Mouse (Mus musculus) embryonic facial prominence, embryonic 11.5 days (tissue): ENCODE data around the gene Zmynd8. TPM values are rescaled to one million over a fixed set of nuclear protein-coding genes. Genes with fewer than 3 reads are reported as not detected.

Experiments
- ATAC-seq: fragments of 200-750 bp; cut with Nextera tagmentation; replicated peaks from 2 replicates; pipeline ENCODE4 v1.8.0; 2017; ENCODE audit warnings: low read depth; ENCODE audit not compliant: insufficient number of reproducible peaks, low FRiP score, low TSS enrichment
- DNase-seq: peaks from one replicate; pipeline ENCODE4 v3.0.0-alpha.2; 2015; ENCODE audit warnings: low spot score
- H3K27ac ChIP-seq: fragments of 300-500 bp; sonication (generic); replicated peaks from 2 replicates; pipeline ENCODE4 v1.5.1; 2014; ENCODE audit warnings: mild to moderate bottlenecking, low read depth, low read length, control low read depth
- H3K27me3 ChIP-seq: fragments of 300-500 bp; sonication (generic); 2 replicates; pipeline ENCODE4 v1.6.1; 2014; ENCODE audit warnings: mild to moderate bottlenecking, low read length, moderate library complexity, mixed read lengths; ENCODE audit not compliant: control insufficient read depth, insufficient read depth
- H3K36me3 ChIP-seq: fragments of 300-500 bp; sonication (generic); replicated peaks from 2 replicates; pipeline ENCODE4 v1.6.1; 2014; ENCODE audit warnings: low read depth, mild to moderate bottlenecking, low read length, moderate library complexity, mixed read lengths; ENCODE audit not compliant: control insufficient read depth, insufficient read depth
- H3K4me1 ChIP-seq: fragments of 300-500 bp; sonication (generic); 2 replicates; pipeline ENCODE4 v1.6.1; 2014; ENCODE audit warnings: low read length, mixed read lengths; ENCODE audit not compliant: control insufficient read depth, insufficient read depth
- H3K4me2 ChIP-seq: fragments of 300-500 bp; sonication (generic); 2 replicates; pipeline ENCODE4 v1.6.1; 2014; ENCODE audit warnings: low read depth, mild to moderate bottlenecking, control low read depth, low read length, moderate library complexity
- H3K4me3 ChIP-seq: fragments of 300-500 bp; sonication (generic); 2 replicates; pipeline ENCODE4 v1.5.1; 2014; ENCODE audit warnings: low read depth, low read length, control low read depth
- H3K9ac ChIP-seq: fragments of 300-500 bp; sonication (generic); replicated peaks from 2 replicates; pipeline ENCODE4 v1.6.1; 2014; ENCODE audit warnings: mild to moderate bottlenecking, control low read depth, low read length
- H3K9me3 ChIP-seq: fragments of 300-500 bp; sonication (generic); replicated peaks from 2 replicates; pipeline ENCODE4 v1.6.1; 2016; ENCODE audit warnings: mild to moderate bottlenecking, low read length, inconsistent platforms, mixed read lengths; ENCODE audit not compliant: control insufficient read depth
- WGBS: fragments of 180-500 bp; shearing (Covaris S2); extraction: QIAGEN DNeasy Blood & Tissue Kit; methylation state at CpG from one replicate; pipeline ENCODE4 v1.1.7; 2014; 5-methylcytosine and 5-hydroxymethylcytosine counted together
- polyA plus RNA-seq: library from polyadenylated mRNA; unstranded; fragments of >200 nt; fragmentation: Nextera tagmentation; extraction: Ambion mirVana; gene quantifications from 2 replicates; pipeline ENCODE4 v1.2.1, GENCODE M21; 2014

Zmynd8 gene
- polyA plus RNA-seq, 1 experiment from 2014 or later: 36.8 TPM

DNA sequence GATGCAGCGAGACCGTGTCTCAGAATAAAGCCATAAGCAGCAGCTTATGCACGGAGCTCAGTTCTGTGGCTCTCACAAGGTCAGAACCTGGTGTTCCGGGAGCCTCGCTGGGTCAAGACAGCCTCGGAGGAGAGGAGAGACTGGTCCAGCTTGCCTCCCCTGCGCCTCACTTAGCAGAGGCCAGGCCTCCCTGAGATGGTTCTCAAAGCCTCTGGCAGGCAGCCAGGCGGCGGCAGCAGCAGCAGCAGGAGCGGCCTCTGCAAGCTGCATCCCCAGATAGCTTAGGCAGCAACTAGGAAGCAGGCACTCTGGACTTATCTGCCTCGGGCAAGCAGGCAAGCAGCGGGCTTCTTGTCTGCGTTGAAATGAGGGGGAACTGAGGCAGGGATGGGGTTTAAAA, 10.4 kb downstream of the Zmynd8 start:
- ATAC-seq (no peak; the same call in 1 of the 2 replicates), DNase-seq (peak; percentile 81)
- Histone ChIP-seq H3K4me3 (no peak overlapping the region), H3K27ac (peak overlapping the region; percentile 95), H3K4me1 (peaks cover 35% of the 10 kb centered on the region), H3K9ac (peak overlapping the region; percentile 45), H3K4me2 (no peak overlapping the region), H3K36me3 (no peaks in the 10 kb centered on the region), H3K27me3 (no peaks in the 10 kb centered on the region), H3K9me3 (no peaks in the 10 kb centered on the region)
- 16% methylated on average over 13 of the region's 13 CpGs for WGBS

DNA sequence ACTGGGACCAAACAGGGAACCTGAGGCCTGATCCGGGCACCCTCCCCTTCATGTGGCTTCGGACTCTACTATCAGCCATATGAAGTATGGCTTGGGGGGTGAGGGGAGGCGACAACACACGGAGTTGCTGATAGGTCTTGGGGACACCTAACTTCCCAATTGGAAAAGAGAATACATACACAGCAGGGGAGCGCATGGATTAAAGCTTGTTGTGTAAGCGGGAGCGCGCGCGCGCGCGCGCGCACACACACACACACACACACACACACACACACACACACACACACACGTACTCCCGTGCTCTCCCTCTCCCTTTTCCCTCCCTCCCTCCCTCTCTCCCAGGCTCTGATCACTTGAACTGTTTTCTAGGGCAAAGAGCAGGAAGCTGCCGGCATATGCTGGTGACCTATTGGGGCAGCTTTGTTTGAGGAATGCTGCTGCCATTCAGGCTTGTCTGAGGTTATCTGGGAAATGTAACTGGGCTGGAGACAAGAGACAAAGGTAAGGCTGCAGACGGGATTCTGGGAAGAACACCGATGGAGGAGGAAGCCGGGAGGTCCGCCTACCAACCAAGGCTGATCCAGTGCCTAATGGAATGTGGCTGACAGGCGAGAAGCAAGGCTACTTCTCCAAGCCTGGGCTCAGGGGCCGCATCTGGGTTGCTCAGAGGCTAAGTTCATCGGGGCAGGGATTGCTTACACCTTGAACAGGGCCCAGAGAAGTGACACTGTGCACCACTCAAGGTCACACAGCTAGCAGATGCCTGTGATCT, 11.8 kb downstream of the Zmynd8 start:
- DNase-seq: peak; percentile 67
- Histone ChIP-seq H3K4me1 (peaks cover 41% of the 10 kb centered on the region), H3K36me3 (no peaks in the 10 kb centered on the region), H3K27me3 (no peaks in the 10 kb centered on the region), H3K9me3 (no peaks in the 10 kb centered on the region), H3K4me3 (no peak overlapping the region), H3K9ac (peak overlapping the region; percentile 37), H3K4me2 (no peak overlapping the region), H3K27ac (peak overlapping the region; percentile 95)
- ATAC-seq: no peak
- 6% methylated on average over 23 of the region's 25 CpGs for WGBS

DNA sequence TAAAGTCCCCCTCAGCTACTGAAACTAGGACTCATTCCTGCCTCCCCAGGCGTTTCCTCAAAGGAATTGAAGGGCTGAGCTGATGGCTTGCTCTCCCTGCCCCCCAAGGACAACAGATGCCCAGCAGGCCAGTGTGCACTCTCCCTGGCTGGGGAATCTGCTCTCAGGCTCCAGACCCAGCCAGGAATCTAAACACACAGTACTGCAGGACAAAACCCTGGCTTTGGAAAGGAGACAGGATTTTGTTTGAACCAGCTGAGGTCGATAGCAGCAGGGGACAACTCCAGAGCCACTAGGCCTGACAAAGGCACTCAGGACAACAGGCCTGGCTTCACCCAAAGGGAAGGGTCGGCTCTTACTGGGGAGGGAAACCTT, 12.3 kb downstream of the Zmynd8 start:
- Histone ChIP-seq H3K9me3 (no peaks in the 10 kb centered on the region), H3K4me3 (no peak overlapping the region), H3K27me3 (no peaks in the 10 kb centered on the region), H3K27ac (peak overlapping the region; percentile 95), H3K4me1 (peaks cover 45% of the 10 kb centered on the region), H3K36me3 (no peaks in the 10 kb centered on the region), H3K9ac (peak overlapping the region; percentile 37), H3K4me2 (no peak overlapping the region)
- DNase-seq (peak; percentile 54), ATAC-seq (no peak)
- 2% methylated on average over 3 of the region's 3 CpGs for WGBS

DNA sequence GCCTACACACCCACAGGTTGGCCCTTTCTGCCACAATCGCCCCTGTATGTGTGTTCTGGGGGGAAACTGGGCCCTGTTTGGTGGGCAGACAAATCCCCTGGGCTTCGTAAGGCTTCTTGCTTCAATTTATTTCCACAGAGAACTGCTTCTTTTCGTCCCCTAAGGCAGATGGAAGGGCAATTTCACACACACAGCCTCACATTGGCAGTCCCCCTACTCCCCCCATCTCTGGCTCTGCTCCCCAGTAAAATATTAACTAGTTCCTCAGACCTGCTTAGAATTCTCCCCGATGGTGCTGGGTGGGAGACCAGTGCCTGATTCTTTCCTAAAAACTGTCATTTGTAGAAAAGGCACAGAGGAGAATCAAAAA, 12.9 kb downstream of the Zmynd8 start:
- Histone ChIP-seq H3K4me3 (no peak overlapping the region), H3K27me3 (no peaks in the 10 kb centered on the region), H3K9me3 (no peaks in the 10 kb centered on the region), H3K4me2 (peak overlapping the region; percentile 11; the same call in 1 of the 2 replicates), H3K4me1 (peaks cover 45% of the 10 kb centered on the region), H3K36me3 (no peaks in the 10 kb centered on the region), H3K9ac (peak overlapping the region; percentile 66), H3K27ac (peak overlapping the region; percentile 95)
- DNase-seq (no peak), ATAC-seq (no peak)
- WGBS: 22% methylated on average over 4 of the region's 4 CpGs

DNA sequence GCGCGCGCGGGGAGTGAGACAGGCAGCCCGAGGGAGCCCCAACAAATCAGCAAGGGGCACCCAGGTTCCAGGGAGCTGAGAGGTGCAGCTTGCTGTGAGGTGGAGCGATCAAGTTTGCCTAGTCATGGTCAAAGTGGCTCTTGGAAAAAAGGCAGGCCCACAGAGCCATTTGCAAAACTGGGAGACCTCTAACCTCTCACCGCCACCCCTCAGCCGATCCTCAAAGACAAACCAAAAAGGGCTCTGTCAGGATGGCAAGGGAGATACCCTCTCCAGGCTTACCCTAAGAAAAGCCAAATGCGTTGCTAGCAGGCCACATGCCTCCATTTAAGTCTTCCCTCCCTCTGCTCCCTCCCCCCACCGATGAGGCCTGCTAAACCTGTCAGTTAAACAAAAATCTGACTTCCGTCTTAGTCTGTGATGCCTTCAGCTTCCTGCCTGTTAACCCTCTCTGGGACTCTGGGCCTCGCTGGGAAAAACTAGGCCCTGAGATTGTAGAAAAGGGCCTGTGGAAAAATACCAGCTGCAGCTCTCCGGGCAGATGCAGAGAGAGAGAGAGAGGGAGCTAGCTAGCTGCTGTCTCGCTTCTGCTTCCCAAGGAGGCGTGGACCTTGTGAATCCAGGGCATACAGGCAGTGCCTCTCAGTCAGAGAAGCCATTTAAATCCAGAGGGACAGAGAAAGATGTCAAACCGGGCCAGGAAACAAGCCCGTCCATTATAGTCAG, 13.4 kb downstream of the Zmynd8 start:
- ATAC-seq: peak; percentile 25; the same call in 1 of the 2 replicates
- Histone ChIP-seq H3K4me2 (peak overlapping the region; percentile 17), H3K4me3 (no peak overlapping the region), H3K9ac (peak overlapping the region; percentile 66), H3K9me3 (no peaks in the 10 kb centered on the region), H3K27ac (peak overlapping the region; percentile 95), H3K36me3 (no peaks in the 10 kb centered on the region), H3K4me1 (peaks cover 49% of the 10 kb centered on the region), H3K27me3 (no peaks in the 10 kb centered on the region)
- 5% methylated on average over 13 of the region's 17 CpGs for WGBS
- DNase-seq: peak; percentile 79

DNA sequence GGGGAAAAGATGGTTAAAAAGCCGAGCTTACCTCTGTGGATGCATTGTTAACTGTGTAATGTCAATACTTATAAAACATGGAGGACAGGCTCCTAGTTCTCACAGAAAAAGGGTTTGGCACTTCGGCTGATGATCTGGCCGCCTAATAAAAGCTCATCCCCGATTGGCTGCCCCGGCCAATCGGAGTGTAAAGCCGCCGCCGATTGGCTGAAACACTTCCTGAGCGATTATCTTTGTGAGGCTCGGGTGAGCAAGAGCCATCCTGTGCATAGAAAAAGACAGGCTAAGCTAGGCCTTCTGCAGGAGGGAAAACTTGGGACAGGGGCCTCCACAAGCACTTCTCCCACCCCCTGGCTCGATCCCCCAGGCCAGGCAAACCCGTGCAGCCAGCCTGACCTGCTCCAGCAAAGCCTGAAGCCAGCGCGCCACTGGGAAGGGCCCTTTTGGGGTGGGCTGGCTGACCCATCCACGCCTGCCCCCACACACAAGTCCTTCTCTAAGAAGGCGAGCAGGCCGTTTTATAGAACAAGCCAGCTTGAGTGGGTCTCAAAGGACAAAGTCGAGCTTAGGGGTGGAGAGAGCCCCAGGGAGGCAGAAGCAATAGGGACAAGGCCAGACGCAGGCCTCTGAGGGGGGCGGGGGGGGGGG, 14.1 kb downstream of the Zmynd8 start:
- DNase-seq (peak; percentile 95), ATAC-seq (peak; percentile 45)
- no peaks in the 10 kb centered on the region for H3K27me3 ChIP-seq
- no peaks in the 10 kb centered on the region for H3K9me3 ChIP-seq
- 5% methylated on average over 20 of the region's 21 CpGs for WGBS
- peak overlapping the region; percentile 95 for H3K27ac ChIP-seq
- no peaks in the 10 kb centered on the region for H3K36me3 ChIP-seq
- H3K4me3 ChIP-seq: peak overlapping the region; percentile 33
- peak overlapping the region; percentile 69 for H3K4me2 ChIP-seq
- H3K4me1 ChIP-seq: peaks cover 56% of the 10 kb centered on the region
- peak overlapping the region; percentile 76 for H3K9ac ChIP-seq

DNA sequence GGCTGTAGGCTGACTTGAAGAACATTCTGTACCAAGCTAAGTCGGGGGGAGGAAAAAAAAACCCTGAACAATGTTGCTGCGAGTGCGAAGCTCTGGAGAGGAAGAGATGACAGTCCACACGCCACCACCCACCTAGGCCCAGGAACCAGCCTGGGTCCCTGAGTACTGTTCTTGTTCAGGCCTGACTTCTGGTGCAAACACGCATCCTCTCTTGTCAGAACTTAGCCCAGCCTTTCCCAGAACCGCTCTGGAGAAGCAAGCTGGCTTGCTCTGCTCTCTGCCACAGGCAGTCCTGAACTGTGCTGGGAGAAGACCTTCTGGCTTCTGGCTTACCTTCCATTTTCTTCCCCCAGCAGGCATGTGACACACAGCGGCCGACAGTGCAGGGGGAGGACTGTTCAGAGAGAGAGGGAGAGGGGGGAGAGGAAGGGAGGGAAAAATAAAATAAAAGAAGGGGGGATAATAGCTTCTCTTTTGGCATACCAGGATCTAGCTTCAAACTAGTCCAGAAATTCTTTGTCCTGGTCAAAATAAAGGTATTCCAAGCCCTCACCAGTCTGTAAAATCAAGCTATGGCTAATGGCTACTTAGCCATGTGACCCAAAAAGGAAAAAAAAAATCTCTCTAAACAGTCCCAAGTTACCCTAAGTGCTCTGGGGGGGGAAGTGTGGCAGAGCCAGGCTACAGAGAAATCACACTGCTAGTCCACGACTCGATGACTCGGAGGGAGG, 14.8 kb downstream of the Zmynd8 start:
- H3K4me2 ChIP-seq: peak overlapping the region; percentile 69
- peak overlapping the region; percentile 76 for H3K9ac ChIP-seq
- peak; percentile 22 for DNase-seq
- no peaks in the 10 kb centered on the region for H3K9me3 ChIP-seq
- WGBS: 18% methylated on average over 11 of the region's 11 CpGs
- H3K36me3 ChIP-seq: no peaks in the 10 kb centered on the region
- no peak for ATAC-seq
- peak overlapping the region; percentile 33 for H3K4me3 ChIP-seq
- H3K4me1 ChIP-seq: peaks cover 60% of the 10 kb centered on the region
- no peaks in the 10 kb centered on the region for H3K27me3 ChIP-seq
- H3K27ac ChIP-seq: peak overlapping the region; percentile 95
